Mouse (Mus musculus): ENCODE results near the gene Aimp2. TPM values are rescaled to one million over a fixed set of nuclear protein-coding genes. Genes with fewer than 3 reads are reported as not detected.

Aimp2 gene
- total RNA-seq, 2 experiments from 2014 or later = 92.1 to 96.2 TPM

DNA sequence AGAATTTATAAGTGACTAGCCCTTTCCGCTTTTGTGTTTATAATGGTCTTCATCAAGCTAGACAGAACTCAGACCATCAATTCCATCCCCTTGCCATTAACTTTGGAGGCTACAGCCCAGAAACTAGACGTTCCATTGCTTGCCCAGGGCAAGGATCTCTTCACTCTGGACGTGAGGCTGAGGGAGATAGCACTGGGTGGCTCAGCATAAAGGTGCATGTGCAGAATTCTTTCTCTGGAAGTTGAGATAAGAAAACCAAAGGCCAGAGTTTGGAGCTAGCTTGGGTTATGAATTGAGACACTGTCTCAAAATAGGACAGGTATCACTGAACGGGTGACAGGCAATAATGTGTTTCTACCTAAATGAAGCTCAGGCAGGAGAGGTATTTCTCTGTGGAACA, 5.8 kb downstream of the Aimp2 start:
- no peak for DNase-seq (ENCODE audit: low spot score in 2 of 2)

DNA sequence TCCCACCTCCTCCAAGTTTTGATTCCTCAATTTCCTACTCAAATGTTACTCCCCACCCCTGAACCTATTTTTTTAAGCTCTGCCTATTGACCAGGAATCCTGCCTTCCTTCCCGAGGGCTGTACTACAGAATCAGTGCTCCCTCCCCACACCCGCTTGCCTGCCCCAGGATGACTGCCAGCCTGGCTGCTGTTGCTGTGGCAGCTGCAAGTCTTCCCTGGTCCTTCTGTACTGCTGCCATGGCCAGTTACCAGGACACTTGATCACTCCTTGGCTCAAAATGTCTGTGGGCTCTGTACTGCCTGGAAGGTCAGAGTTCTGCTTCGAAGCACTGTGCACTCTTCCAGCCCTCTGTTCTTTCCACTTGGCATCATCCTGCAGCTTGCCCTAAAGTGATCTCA, 7.5 kb downstream of the Aimp2 start:
- peak in 1 of 2 experiments; percentile 70 for DNase-seq (ENCODE audit: low spot score in 2 of 2)

DNA sequence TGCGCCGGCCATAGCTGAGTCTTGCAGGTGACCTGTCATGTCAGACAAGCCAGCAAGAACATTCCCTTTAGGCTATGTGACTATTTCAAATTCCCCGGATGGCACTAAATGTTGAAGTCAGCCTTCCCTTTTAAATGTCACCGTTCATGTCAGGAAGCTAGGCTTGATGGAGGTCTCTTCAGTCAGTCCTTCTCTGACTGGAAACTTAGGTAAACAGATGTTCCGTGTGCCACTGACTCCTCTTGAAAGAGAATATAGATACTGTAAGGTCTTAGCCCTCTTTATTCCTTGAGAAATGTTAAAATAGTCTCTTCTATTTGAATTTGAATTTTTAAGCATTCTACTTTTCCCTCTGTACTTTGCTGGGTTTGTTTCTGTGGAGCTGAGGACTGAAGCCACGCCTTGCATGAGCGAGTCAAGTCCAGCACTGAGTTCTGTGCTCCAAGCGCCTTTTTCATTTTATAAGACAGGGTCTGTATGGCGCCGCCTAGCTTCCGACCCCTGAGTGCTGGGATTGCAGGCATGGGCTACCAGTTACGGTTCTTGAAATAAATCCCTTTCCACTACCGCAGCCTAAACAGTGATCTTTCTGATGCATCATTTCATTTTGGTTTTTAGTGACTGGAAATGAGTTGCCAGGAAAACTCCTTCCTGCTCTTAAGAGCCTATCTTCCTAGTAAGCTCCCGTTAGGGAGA, 11.9 kb downstream of the Aimp2 start, which contains the start of gene Ankrd61:
Ankrd61 (minus strand) TSS at position 51 of the 696 bp plus-strand sequence.
- no peak for DNase-seq (ENCODE audit: low spot score in 2 of 2)

DNA sequence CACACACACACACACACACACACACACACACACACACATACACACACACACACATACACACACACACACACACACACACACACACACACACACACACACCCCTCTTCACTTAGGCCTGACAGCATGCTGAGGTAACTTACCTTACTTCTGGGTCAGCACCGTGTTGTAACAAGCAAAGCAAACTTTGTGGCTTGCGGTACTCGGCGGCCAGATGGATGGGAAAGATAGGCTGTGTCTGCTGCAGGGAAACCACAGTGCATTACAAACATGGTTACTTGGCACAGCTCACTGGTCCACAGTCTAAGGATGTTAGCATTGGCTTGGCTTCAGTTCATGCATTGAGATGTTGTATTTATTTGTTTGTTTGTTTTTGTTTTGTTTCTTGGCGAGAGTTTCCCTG, 16.3 kb downstream of the Aimp2 start:
- no peak for DNase-seq (ENCODE audit: low spot score in 2 of 2)

DNA sequence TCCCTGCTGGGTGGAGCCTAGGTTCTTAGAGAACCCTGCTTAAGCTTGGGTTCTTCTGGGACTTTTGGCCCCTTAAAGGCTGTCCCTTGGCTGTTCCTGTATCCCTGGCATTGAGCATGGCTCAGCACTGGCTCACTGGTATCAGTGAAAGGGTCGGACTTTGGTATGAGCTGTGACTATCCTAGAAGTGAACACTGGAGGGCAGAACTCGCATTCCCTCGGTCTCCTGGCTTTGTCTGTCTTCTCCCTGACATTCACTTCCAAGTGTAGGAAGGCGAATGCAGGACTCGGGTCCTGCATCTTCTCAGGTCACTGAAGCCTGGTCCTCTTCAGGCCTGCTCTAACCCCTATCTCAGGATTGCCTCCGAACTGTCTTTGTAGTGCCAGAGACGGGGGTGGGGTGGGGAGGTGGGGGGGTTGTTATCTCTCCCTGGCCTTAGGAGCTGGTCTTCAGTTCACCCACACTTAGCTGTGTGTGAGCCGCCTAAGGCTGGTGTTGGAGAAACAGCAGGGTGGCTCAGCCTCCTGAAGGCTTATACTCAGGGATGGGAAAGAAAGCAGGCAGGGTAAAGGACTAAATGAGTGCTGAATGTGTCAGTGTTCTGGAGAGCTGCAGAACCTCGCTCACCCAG, 17.3 kb downstream of the Aimp2 start:
- DNase-seq (ENCODE audit: low spot score in 2 of 2) = no peak

DNA sequence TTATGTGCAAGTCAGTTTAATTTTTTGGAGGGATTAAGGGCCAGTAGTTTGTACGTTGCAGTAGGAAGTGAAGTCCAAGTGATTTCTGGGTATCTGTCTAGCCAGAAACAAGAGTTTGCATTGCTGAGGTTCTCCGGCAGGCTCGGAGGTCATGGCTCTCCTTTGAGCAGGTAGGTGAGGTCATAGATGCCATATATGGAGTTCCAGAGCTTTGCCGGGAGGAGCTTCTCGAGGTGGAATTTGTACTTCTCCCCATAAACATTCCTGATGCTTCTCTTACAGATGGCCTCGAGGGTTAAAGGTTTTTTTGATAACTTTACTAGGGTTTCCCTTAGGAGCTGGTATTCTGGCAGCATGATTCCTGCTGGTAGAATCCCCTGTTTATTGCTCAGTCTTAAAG, 18.9 kb downstream of the Aimp2 start:
- no peak for DNase-seq (ENCODE audit: low spot score in 2 of 2)

DNA sequence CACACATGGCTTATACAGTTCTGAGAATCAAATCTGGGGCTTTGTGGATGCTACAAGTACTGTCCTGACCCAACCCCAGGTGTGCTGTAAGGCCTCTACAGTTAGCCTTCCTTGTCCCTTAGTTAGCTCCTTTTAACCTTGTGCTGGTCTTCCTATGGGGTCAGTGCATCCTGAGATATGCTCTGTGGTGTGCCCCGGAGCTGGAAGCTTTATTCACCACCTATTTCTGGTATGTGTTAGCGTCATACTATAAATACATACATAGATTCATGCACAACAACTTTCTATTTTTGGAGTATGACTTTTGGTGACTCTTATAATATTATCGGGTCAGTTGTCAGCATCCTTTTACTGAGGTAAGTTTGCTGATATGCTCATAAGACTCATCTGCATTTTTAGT, 24.4 kb downstream of the Aimp2 start:
- DNase-seq (ENCODE audit: low spot score in 2 of 2) = no peak

DNA sequence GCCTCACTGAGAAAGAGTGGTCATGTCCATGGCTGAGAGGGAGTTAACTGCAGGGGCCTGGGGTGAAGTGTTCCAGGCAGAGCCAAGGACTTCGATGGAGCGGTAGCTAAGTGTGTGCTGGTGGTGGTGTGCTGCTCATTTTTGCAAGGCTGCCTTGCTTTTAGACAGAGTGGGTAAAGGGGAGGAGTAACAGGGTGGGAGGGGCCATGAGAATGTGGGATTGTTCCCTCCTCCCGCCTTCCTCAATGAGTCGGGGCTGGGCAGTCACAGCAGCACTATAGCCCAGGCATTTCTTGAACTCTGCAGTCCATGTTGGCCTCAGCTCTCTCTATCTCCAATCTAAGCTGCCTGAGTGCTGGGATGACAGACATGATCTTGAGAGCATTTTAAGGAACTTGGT, 35.1 kb downstream of the Aimp2 start:
- DNase-seq (ENCODE audit: low spot score in 2 of 2) = no peak

DNA sequence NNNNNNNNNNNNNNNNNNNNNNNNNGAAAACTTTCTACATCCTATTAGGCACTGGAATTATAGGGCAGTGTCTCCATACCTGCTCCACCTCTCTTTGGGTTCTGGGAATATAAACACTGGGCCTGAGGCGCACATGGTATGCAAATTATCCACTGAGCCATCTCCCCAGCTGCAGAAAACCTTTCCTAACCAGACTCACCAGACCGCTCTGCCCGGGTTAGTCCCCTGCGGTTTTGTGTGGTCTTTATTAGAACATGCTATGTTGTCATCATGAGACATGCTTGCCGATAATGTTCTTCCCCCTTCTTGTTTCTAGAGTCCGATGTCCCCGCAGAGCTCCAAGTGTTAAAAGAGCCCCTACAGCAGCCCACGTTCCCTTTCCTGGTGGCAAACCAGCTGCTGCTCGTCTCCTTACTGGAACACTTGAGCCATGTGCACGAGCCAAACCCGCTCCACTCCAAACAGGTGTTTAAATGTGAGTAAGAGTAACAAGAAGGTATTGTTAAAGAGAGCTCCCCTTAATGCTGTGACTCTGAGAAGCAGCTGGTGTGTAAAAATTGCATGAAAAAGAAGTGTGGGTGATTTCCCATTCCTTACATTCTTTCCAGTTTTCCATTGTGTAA, 38.0 kb downstream of the Aimp2 start:
- DNase-seq (ENCODE audit: low spot score in 2 of 2) = no peak

Other genes with a start within 250 kb of the Aimp2 start
- 10 to 100 TPM; 11.9 to 13.1 TPM for gene Usp42, start 177.6 kb downstream of the Aimp2 start, total RNA-seq (2021)
- 10 to 100 TPM; 28.7 to 31.7 TPM for gene Eif2ak1, start 92.1 kb downstream of the Aimp2 start, total RNA-seq (2021)
- under 1 TPM; 0.25 to 0.26 TPM for gene Ankrd61, start 12.2 kb downstream of the Aimp2 start, total RNA-seq (2021)
- gene Pms2, start 117 bp upstream of the Aimp2 start, total RNA-seq (2021) = 10 to 100 TPM; 11.0 to 15.4 TPM
- gene Gm42421, start 18.3 kb upstream of the Aimp2 start, total RNA-seq (2021) = not detected
- 1 to 10 TPM; 2.5 to 2.7 TPM for gene Rsph10b, start 23.2 kb upstream of the Aimp2 start, total RNA-seq (2021)
- gene Ccz1, start 105.0 kb upstream of the Aimp2 start, total RNA-seq (2021) = 10 to 100 TPM; 40.8 to 43.7 TPM
- not detected for gene Ocm, start 116.8 kb upstream of the Aimp2 start, total RNA-seq (2021)
- 10 to 100 TPM; 13.8 to 15.0 TPM for gene Lmtk2, start 190.6 kb upstream of the Aimp2 start, total RNA-seq (2021)